Mouse (Mus musculus) MEL (cell line): ENCODE results near the gene Rbm33. TPM values are rescaled to one million over a fixed set of nuclear protein-coding genes. Genes with fewer than 3 reads are reported as not detected.

Source experiments
- DNase-seq: peaks from one replicate; pipeline ENCODE4 v3.0.0; 2011; ENCODE audit warnings: low read depth, low spot score
- H3K27ac ChIP-seq: 2 replicates; pipeline ENCODE4 v1.5.1; 2012; ENCODE audit warnings: low read depth, mild to moderate bottlenecking, control low read depth, low read length, moderate library complexity; ENCODE audit not compliant: control insufficient read depth
- H3K27me3 ChIP-seq, 2 experiments: fragments of 150-350 bp in 1 of 2; sonication (generic) in 1 of 2; 2 replicates each; pipeline ENCODE4 v1.6.1; 2012; ENCODE audit warnings: low read length in 2 of 2, mild to moderate bottlenecking in 2 of 2, improper control_type of control experiment in 1 of 2, moderate library complexity in 1 of 2; ENCODE audit not compliant: insufficient read depth in 2 of 2, control insufficient read depth in 1 of 2
- H3K36me3 ChIP-seq, 2 experiments: 2 replicates each; pipeline ENCODE4 v1.6.1; 2012 to 2014; ENCODE audit warnings: low read length in 2 of 2, improper control_type of control experiment in 1 of 2, inconsistent platforms in 1 of 2, mild to moderate bottlenecking in 1 of 2; ENCODE audit not compliant: insufficient read depth in 2 of 2, control insufficient read depth in 1 of 2
- H3K4me1 ChIP-seq, 2 experiments: fragments of 150-350 bp in 1 of 2; sonication (generic) in 1 of 2; 2 replicates each; pipeline ENCODE4 v1.6.1; 2012; ENCODE audit warnings: low read length in 2 of 2, improper control_type of control experiment in 1 of 2, mild to moderate bottlenecking in 1 of 2; ENCODE audit not compliant: insufficient read depth in 2 of 2, control insufficient read depth in 1 of 2
- H3K4me3 ChIP-seq, 2 experiments: fragments of 150-350 bp in 1 of 2; sonication (generic) in 1 of 2; 2 replicates each; pipeline ENCODE4 v1.5.1; 2012; ENCODE audit warnings: low read depth in 2 of 2, low read length in 2 of 2, mild to moderate bottlenecking in 2 of 2, moderate library complexity in 2 of 2, control low read depth in 1 of 2, improper control_type of control experiment in 1 of 2; ENCODE audit not compliant: control insufficient read depth in 1 of 2, insufficient read depth in 1 of 2
- H3K79me2 ChIP-seq: 2 replicates; pipeline ENCODE4 v1.6.1; 2012; ENCODE audit warnings: mild to moderate bottlenecking, low read length, moderate library complexity; ENCODE audit not compliant: control insufficient read depth, poor library complexity, insufficient read depth
- H3K9ac ChIP-seq: 2 replicates; pipeline ENCODE4 v1.6.1; 2012; ENCODE audit warnings: low read depth, mild to moderate bottlenecking, control low read depth, low read length, moderate library complexity; ENCODE audit not compliant: control insufficient read depth, poor library complexity, severe bottlenecking
- H3K9me3 ChIP-seq: fragments of 150-350 bp; sonication (generic); replicated peaks from 2 replicates; pipeline ENCODE4 v1.6.1; 2012; ENCODE audit warnings: mild to moderate bottlenecking, low read length, improper control_type of control experiment, moderate library complexity; ENCODE audit not compliant: insufficient read depth
- BHLHE40 ChIP-seq: IDR thresholded peaks from 2 replicates; pipeline ENCODE4 v1.6.1; 2012; ENCODE audit warnings: low read depth, mild to moderate bottlenecking, inconsistent platforms, low read length, improper control_type of control experiment, borderline replicate concordance
- CHD2 ChIP-seq: IDR thresholded peaks from 2 replicates; pipeline ENCODE4 v1.6.1; 2011; ENCODE audit warnings: low read length, improper control_type of control experiment
- EP300 ChIP-seq, 2 experiments: IDR thresholded peaks; 2 replicates each; pipeline ENCODE4 v1.6.1; 2011; ENCODE audit warnings: improper control_type of control experiment in 2 of 2, low read length in 2 of 2, low read depth in 1 of 2, mild to moderate bottlenecking in 1 of 2
- MAX ChIP-seq: IDR thresholded peaks from 2 replicates; pipeline ENCODE4 v1.6.1; 2011; ENCODE audit warnings: low read length, improper control_type of control experiment
- MYB ChIP-seq: IDR thresholded peaks from 2 replicates; pipeline ENCODE4 v1.6.1; 2011; ENCODE audit warnings: mild to moderate bottlenecking, low read depth, low read length, improper control_type of control experiment
- POLR2A ChIP-seq, 2 experiments: IDR thresholded peaks; 2 replicates each; pipeline ENCODE4 v1.6.1; 2011 to 2012; ENCODE audit warnings: low read length in 2 of 2, mild to moderate bottlenecking in 2 of 2, control low read depth in 1 of 2, improper control_type of control experiment in 1 of 2, low read depth in 1 of 2, moderate library complexity in 1 of 2; ENCODE audit not compliant: control insufficient read depth in 1 of 2, insufficient read depth in 1 of 2, poor library complexity in 1 of 2
- POLR2AphosphoS2 ChIP-seq: IDR thresholded peaks from 2 replicates; pipeline ENCODE4 v1.6.1; 2011; ENCODE audit warnings: low read length, improper control_type of control experiment
- RAD21 ChIP-seq: IDR thresholded peaks from 2 replicates; pipeline ENCODE4 v1.6.1; 2011; ENCODE audit warnings: mild to moderate bottlenecking, low read depth, low read length, improper control_type of control experiment
- SMC3 ChIP-seq: IDR thresholded peaks from 2 replicates; pipeline ENCODE4 v1.6.1; 2011; ENCODE audit warnings: low read depth, low read length, improper control_type of control experiment
- ZKSCAN1 ChIP-seq: IDR thresholded peaks from 2 replicates; pipeline ENCODE4 v1.6.1; 2012; ENCODE audit warnings: low read depth, mild to moderate bottlenecking, inconsistent platforms, low read length, improper control_type of control experiment, moderate library complexity
- ZNF384 ChIP-seq: IDR thresholded peaks from 2 replicates; pipeline ENCODE4 v1.6.1; 2012; ENCODE audit warnings: low read depth, mild to moderate bottlenecking, inconsistent platforms, low read length, improper control_type of control experiment
- polyA plus RNA-seq, 2 experiments: library from polyadenylated mRNA; stranded (reverse) in 1 of 2; unstranded in 1 of 2; fragments of >175 nt in 1 of 2; fragments of >200 nt in 1 of 2; gene quantifications; 2 replicates each; pipeline versions ENCODE4 v1.2.1 to v1.2.4; 2012; ENCODE audit warnings: low replicate concordance in 2 of 2, low read depth in 1 of 2; ENCODE audit not compliant: insufficient read length in 2 of 2, insufficient read depth in 1 of 2, missing spikeins in 1 of 2
- total RNA-seq: library from RNA; depleted of rRNA; stranded (reverse); fragments of 300-350 nt; gene quantifications from 2 replicates; pipeline ENCODE4 v1.2.3, GENCODE M21; 2012

The Rbm33 gene
- total and polyA plus RNA-seq, 3 experiments, result 14.6 to 60.3 TPM; not detected in 1

DNA sequence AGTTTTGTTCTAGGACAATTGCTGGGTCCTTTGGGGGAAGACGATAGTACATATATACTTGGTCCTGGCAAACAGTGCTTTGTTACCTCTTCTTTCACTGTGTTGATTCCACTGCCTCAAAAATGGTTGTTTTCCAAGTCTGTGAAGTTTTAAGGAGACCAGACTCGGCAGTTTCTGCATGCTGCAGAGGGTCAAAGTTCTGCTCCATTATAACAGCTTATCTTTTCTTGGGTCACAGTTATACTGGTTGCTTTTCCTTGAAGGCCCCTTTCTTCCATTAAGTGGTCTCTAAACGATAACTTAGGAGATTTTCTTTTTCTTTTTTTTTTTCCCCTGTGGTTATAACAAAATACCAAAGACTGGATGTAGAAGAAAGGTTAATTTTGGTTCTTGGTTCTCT lies 89.7 kb downstream of the Rbm33 start:
- Histone ChIP-seq H3K27ac (no peak overlapping the region), H3K9me3 (no peaks in the 10 kb centered on the region), H3K27me3 (no peaks in the 10 kb centered on the region), H3K4me3 (no peak overlapping the region), H3K79me2 (peaks cover 12% of the 10 kb centered on the region; the same call in 1 of the 2 replicates), H3K4me1 (no peaks in the 10 kb centered on the region), H3K36me3 (peaks cover 0 to 8% of the 10 kb centered on the region in 2 experiments; a peak in 3 of 4 replicates), H3K9ac (no peak overlapping the region)
- TF ChIP-seq CHD2 (no peak), MAX (no peak), POLR2AphosphoS2 (no peak), EP300 (IDR thresholded peaks at IDR 0.05; ENCODE audit: low read depth in 1 of 2, low read length in 2 of 2) (no peak), SMC3 (no peak), POLR2A (IDR thresholded peaks at IDR 0.05; ENCODE audit: control insufficient read depth in 1 of 2, insufficient read depth in 1 of 2, low read depth in 1 of 2, low read length in 2 of 2, poor library complexity in 1 of 2) (no peak), ZNF384 (no peak), ZKSCAN1 (no peak), RAD21 (no peak)
- DNase-seq, result no peak

DNA sequence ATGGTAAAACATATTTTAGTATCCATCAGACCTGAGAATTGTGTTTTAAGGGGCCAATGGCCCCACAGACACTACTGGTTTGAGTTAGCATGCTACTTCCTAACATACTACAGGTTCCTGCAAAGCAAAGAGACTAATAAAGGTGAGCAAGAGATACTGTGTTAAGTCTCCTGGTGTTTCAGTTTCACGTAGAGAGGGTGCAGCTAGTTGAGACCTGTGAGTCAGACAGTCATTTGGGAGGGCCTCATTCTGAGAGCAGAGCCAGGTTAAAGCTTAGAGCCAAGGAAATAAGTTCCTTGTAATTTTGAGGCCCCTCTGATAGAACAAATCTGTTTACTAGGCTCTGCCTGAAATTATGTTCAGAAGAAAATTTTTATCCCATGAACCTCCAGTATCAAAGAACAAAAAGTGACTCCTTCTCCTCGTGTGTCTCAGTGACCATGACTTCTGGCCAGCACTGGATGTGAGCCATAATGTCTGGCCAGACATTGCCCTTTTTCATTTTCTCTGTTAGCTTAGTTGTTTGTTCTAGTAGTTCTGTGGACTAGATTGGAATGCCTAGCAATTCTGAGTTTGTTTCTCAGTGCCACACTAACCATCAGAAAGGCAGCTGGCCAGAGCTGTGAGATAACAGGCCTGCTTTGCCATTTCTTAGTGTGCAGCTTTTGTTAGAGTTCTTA lies 95.2 kb downstream of the Rbm33 start:
- Histone ChIP-seq H3K79me2 (no peaks in the 10 kb centered on the region), H3K27me3 (no peaks in the 10 kb centered on the region), H3K9me3 (no peaks in the 10 kb centered on the region), H3K4me1 (no peaks in the 10 kb centered on the region), H3K4me3 (no peak overlapping the region), H3K27ac (no peak overlapping the region), H3K36me3 (peaks cover 0 to 24% of the 10 kb centered on the region in 2 experiments; a peak in 2 of 4 replicates), H3K9ac (no peak overlapping the region)
- no peak for TF ChIP-seq EP300 (IDR thresholded peaks at IDR 0.05; ENCODE audit: low read depth in 1 of 2, low read length in 2 of 2)
- DNase-seq, result no peak

DNA sequence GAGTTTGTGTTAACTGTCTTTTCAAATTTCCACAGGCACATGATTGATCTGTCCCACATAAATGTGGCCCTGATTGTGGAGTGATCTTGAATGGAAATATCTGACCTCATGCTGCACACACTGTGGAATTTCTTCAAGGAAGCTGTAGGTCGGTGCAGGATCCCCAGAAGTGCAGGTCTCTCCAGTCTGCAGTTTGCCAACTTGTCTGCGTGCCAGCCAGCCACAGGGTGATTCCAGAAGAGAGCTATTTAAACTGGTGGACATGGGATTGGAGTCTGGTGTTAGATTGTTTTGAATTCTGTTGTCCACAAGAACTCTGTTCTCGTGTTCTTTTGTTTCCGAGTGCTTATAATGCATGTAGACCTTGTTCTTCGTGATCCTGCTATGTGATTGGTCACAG lies 96.6 kb downstream of the Rbm33 start:
- H3K9ac ChIP-seq, result no peak overlapping the region
- H3K4me3 ChIP-seq, result no peak overlapping the region
- no peak overlapping the region for H3K27ac ChIP-seq
- peaks cover 0 to 24% of the 10 kb centered on the region in 2 experiments; a peak in 2 of 4 replicates for H3K36me3 ChIP-seq
- H3K79me2 ChIP-seq, result no peaks in the 10 kb centered on the region
- H3K27me3 ChIP-seq, result no peaks in the 10 kb centered on the region
- no peak for TF ChIP-seq MYB
- TF ChIP-seq BHLHE40, result no peak
- no peak for DNase-seq
- H3K4me1 ChIP-seq, result no peaks in the 10 kb centered on the region
- H3K9me3 ChIP-seq, result no peaks in the 10 kb centered on the region
